Mouse (Mus musculus) hindbrain, embryonic 14.5 days (tissue): ENCODE results near the gene Bcas3. TPM values are rescaled to one million over a fixed set of nuclear protein-coding genes. Genes with fewer than 3 reads are reported as not detected.

Experiments used
- ATAC-seq: fragments of 200-750 bp; cut with Nextera tagmentation; 2 replicates; pipeline ENCODE4 v1.8.0; 2017; ENCODE audit warnings: moderate number of reproducible peaks, mild to moderate bottlenecking, moderate TSS enrichment, moderate library complexity; ENCODE audit not compliant: low FRiP score
- DNase-seq: peaks from one replicate; pipeline ENCODE4 v3.0.0-alpha.2; 2015; ENCODE audit warnings: low spot score
- H3K27ac ChIP-seq: fragments of 300-500 bp; sonication (generic); 2 replicates; pipeline ENCODE4 v1.5.1; 2014; ENCODE audit warnings: mild to moderate bottlenecking, moderate library complexity
- H3K27me3 ChIP-seq: fragments of 300-500 bp; sonication (generic); 2 replicates; pipeline ENCODE4 v1.6.1; 2014; ENCODE audit warnings: mild to moderate bottlenecking, low read length, mixed read lengths; ENCODE audit not compliant: control insufficient read depth, insufficient read depth
- H3K36me3 ChIP-seq: fragments of 300-500 bp; sonication (generic); replicated peaks from 2 replicates; pipeline ENCODE4 v1.6.1; 2014; ENCODE audit not compliant: control insufficient read depth, insufficient read depth
- H3K4me1 ChIP-seq: fragments of 300-500 bp; sonication (generic); replicated peaks from 2 replicates; pipeline ENCODE4 v1.6.1; 2014; ENCODE audit warnings: antibody characterized with exemption, low read length, mixed read lengths; ENCODE audit not compliant: control insufficient read depth, insufficient read depth
- H3K4me2 ChIP-seq: fragments of 300-500 bp; sonication (generic); replicated peaks from 2 replicates; pipeline ENCODE4 v1.6.1; 2014; ENCODE audit warnings: mild to moderate bottlenecking, moderate library complexity
- H3K4me3 ChIP-seq: fragments of 300-500 bp; sonication (generic); replicated peaks from 2 replicates; pipeline ENCODE4 v1.5.1; 2014; ENCODE audit warnings: mild to moderate bottlenecking, low read length
- H3K9ac ChIP-seq: fragments of 300-500 bp; sonication (generic); 2 replicates; pipeline ENCODE4 v1.6.1; 2014
- H3K9me3 ChIP-seq: fragments of 300-500 bp; sonication (generic); 2 replicates; pipeline ENCODE4 v1.6.1; 2016; ENCODE audit warnings: low read length; ENCODE audit not compliant: control insufficient read depth
- WGBS: fragments of 180-500 bp; shearing (Covaris S2); extraction: QIAGEN DNeasy Blood & Tissue Kit; methylation state at CpG from one replicate; pipeline ENCODE4 v1.1.7; 2014; 5-methylcytosine and 5-hydroxymethylcytosine counted together
- polyA plus RNA-seq: library from polyadenylated mRNA; unstranded; fragments of >200 nt; fragmentation: Nextera tagmentation; extraction: Ambion mirVana; gene quantifications from 2 replicates; pipeline ENCODE4 v1.2.1, GENCODE M21; 2014

Bcas3 gene
- polyA plus RNA-seq, 1 experiment from 2014 or later: 29.2 TPM

- Histone ChIP-seq H3K27me3 (peaks cover 7% of the 10 kb centered on the region; the same call in 1 of the 2 replicates), H3K4me1 (peaks cover 30% of the 10 kb centered on the region), H3K9me3 (no peaks in the 10 kb centered on the region), H3K36me3 (no peaks in the 10 kb centered on the region), H3K9ac (no peak overlapping the region), H3K27ac (no peak overlapping the region), H3K4me2 (no peak overlapping the region), H3K4me3 (no peak overlapping the region)
- DNase-seq (no peak), ATAC-seq (no peak)
- whole genome bisulfite sequencing: 87% methylated on average over 3 of the region's 3 CpGs
Observed at GRCm38 (mm10) chr11:85763655-85764054, 410.7 kb downstream of the Bcas3 start.

GRCm38 (mm10) chr11:85766106-85766723 is 413.2 kb downstream of the Bcas3 start:
- no peak for DNase-seq
- 23% methylated on average over 7 of the region's 7 CpGs for WGBS
- ATAC-seq: no peak

GRCm38 (mm10) chr11:85766811-85767210 is 413.8 kb downstream of the Bcas3 start:
- no peak overlapping the region for H3K9ac ChIP-seq
- no peaks in the 10 kb centered on the region for H3K36me3 ChIP-seq
- no peak overlapping the region for H3K27ac ChIP-seq
- no peak overlapping the region for H3K4me3 ChIP-seq
- peaks cover 12% of the 10 kb centered on the region; the same call in 1 of the 2 replicates for H3K4me1 ChIP-seq
- no peak for DNase-seq
- H3K4me2 ChIP-seq: no peak overlapping the region
- WGBS: 34% methylated on average over 6 of the region's 6 CpGs
- no peaks in the 10 kb centered on the region for H3K9me3 ChIP-seq
- ATAC-seq: no peak
- H3K27me3 ChIP-seq: peaks cover 7% of the 10 kb centered on the region; the same call in 1 of the 2 replicates

More at GRCm38 (mm10) chr11:85766106-85766723, 413.2 kb downstream of the Bcas3 start:
- H3K36me3 ChIP-seq: no peaks in the 10 kb centered on the region
- H3K27ac ChIP-seq: no peak overlapping the region
- H3K4me3 ChIP-seq: no peak overlapping the region
- H3K9me3 ChIP-seq: no peaks in the 10 kb centered on the region
- H3K4me2 ChIP-seq: no peak overlapping the region
- H3K27me3 ChIP-seq: peaks cover 7% of the 10 kb centered on the region; the same call in 1 of the 2 replicates
- H3K9ac ChIP-seq: no peak overlapping the region
- peaks cover 15% of the 10 kb centered on the region; the same call in 1 of the 2 replicates for H3K4me1 ChIP-seq

DNA sequence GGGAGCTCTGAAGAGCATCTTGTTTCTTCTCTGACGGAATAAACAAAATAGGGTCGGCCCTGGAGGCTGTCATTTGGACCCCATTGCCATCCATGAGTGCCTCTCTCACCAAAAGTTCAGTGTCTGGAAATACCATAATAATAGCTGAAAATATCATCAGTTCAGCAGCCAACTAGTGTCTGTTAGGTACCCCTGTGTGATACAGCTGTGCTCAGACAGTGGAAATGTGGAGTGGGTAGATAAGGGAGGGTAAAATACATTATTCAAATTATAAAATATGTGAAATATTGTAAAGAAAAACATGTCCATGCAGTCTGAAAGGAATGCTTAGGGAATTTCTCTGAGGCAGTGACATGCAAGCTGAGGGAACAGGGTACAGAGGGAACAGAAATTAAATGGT is 416.8 kb downstream of the Bcas3 start:
- no peaks in the 10 kb centered on the region for H3K36me3 ChIP-seq
- peaks cover 13% of the 10 kb centered on the region; the same call in 1 of the 2 replicates for H3K27me3 ChIP-seq
- no peak overlapping the region for H3K27ac ChIP-seq
- DNase-seq: no peak
- no peak overlapping the region for H3K4me2 ChIP-seq
- peaks cover 12% of the 10 kb centered on the region; the same call in 1 of the 2 replicates for H3K4me1 ChIP-seq
- H3K4me3 ChIP-seq: no peak overlapping the region
- no peak overlapping the region for H3K9ac ChIP-seq
- WGBS: 71% methylated on average over 2 of the region's 2 CpGs
- H3K9me3 ChIP-seq: no peaks in the 10 kb centered on the region
- ATAC-seq: no peak

- H3K4me2 ChIP-seq: no peak overlapping the region
- DNase-seq (no peak), ATAC-seq (no peak)
- H3K4me1 ChIP-seq: 0 out of 2 replicates have a peak, but pooled peaks cover 3% of the 10 kb centered on the region
- 68% methylated on average over 4 of the region's 4 CpGs for WGBS
- no peak overlapping the region for H3K9ac ChIP-seq
- H3K4me3 ChIP-seq: no peak overlapping the region
- H3K36me3 ChIP-seq: no peaks in the 10 kb centered on the region
- no peaks in the 10 kb centered on the region for H3K9me3 ChIP-seq
- peaks cover 5% of the 10 kb centered on the region; the same call in 1 of the 2 replicates for H3K27me3 ChIP-seq
- H3K27ac ChIP-seq: no peak overlapping the region
Observed at GRCm38 (mm10) chr11:85773391-85773790, 420.4 kb downstream of the Bcas3 start.

- Histone ChIP-seq H3K36me3 (no peaks in the 10 kb centered on the region), H3K4me3 (no peak overlapping the region), H3K27me3 (peaks cover 5% of the 10 kb centered on the region; the same call in 1 of the 2 replicates), H3K9ac (no peak overlapping the region), H3K4me2 (no peak overlapping the region), H3K27ac (no peak overlapping the region), H3K9me3 (no peaks in the 10 kb centered on the region), H3K4me1 (0 out of 2 replicates have a peak, but pooled peaks cover 3% of the 10 kb centered on the region)
- WGBS: 78% methylated on average over 6 of the region's 6 CpGs
- no peak for DNase-seq
- no peak for ATAC-seq
Observed at GRCm38 (mm10) chr11:85774707-85775106, 421.7 kb downstream of the Bcas3 start.

GRCm38 (mm10) chr11:85775492-85775891 is 422.5 kb downstream of the Bcas3 start:
- 63% methylated on average over 7 of the region's 7 CpGs for WGBS
- ATAC-seq: no peak
- H3K4me1 ChIP-seq: 0 out of 2 replicates have a peak, but pooled peaks cover 3% of the 10 kb centered on the region
- no peak overlapping the region for H3K9ac ChIP-seq
- H3K4me3 ChIP-seq: no peak overlapping the region
- no peaks in the 10 kb centered on the region for H3K36me3 ChIP-seq
- no peak overlapping the region for H3K27ac ChIP-seq
- no peak overlapping the region for H3K4me2 ChIP-seq
- H3K27me3 ChIP-seq: peaks cover 5% of the 10 kb centered on the region; the same call in 1 of the 2 replicates
- no peak for DNase-seq
- H3K9me3 ChIP-seq: no peaks in the 10 kb centered on the region

DNA sequence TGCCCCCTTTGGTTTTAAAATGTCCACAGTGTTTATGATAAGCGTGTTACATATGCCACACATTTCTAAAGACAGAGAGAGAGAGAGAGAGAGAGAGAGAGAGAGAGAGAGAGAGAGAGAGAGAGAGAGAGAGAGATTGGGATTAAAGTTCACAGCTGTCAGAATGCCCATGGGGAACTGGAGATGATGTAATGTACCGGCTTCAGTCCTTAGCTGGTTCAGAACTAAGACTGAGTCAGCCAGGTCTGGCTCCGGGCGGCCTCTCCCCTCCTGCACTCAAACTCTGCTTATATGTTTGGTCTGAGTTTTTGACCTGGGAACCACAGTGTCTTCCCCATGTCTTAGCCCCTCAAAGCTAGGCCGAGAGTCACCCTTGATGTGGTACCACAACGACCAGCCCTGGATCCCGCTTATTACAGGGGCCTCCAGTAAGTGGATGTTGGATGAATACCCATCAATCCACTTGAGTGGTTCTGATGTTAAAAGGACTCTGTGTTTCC is 423.9 kb downstream of the Bcas3 start:
- 78% methylated on average over 7 of the region's 7 CpGs for WGBS
- Histone ChIP-seq H3K9me3 (no peaks in the 10 kb centered on the region), H3K36me3 (no peaks in the 10 kb centered on the region), H3K9ac (no peak overlapping the region), H3K4me2 (no peak overlapping the region), H3K27ac (no peak overlapping the region), H3K27me3 (peaks cover 5% of the 10 kb centered on the region; the same call in 1 of the 2 replicates), H3K4me1 (0 out of 2 replicates have a peak, but pooled peaks cover 3% of the 10 kb centered on the region), H3K4me3 (no peak overlapping the region)
- DNase-seq (no peak), ATAC-seq (no peak)

- no peak overlapping the region for H3K27ac ChIP-seq
- 0 out of 2 replicates have a peak, but pooled peaks cover 3% of the 10 kb centered on the region for H3K4me1 ChIP-seq
- no peak overlapping the region for H3K4me2 ChIP-seq
- no peak overlapping the region for H3K4me3 ChIP-seq
- 85% methylated on average over 2 of the region's 2 CpGs for WGBS
- H3K9ac ChIP-seq: no peak overlapping the region
- H3K27me3 ChIP-seq: no peaks in the 10 kb centered on the region
- H3K36me3 ChIP-seq: no peaks in the 10 kb centered on the region
- ATAC-seq: no peak
- DNase-seq: no peak
- H3K9me3 ChIP-seq: no peaks in the 10 kb centered on the region
Observed at GRCm38 (mm10) chr11:85777950-85778349, 425.0 kb downstream of the Bcas3 start.
